Mouse (Mus musculus) T-helper 1 cell (primary cell): ENCODE results near the gene Alox12.

Experiments
- in situ Hi-C: fragments of 300-600 bp; cut with MboI, MseI; formaldehyde crosslinking; loops from one replicate; pipeline ENCODE4 v1.15.1; 2025; ENCODE audit warnings: high pct_unique_total_duplicates

The Alox12 gene

DNA sequence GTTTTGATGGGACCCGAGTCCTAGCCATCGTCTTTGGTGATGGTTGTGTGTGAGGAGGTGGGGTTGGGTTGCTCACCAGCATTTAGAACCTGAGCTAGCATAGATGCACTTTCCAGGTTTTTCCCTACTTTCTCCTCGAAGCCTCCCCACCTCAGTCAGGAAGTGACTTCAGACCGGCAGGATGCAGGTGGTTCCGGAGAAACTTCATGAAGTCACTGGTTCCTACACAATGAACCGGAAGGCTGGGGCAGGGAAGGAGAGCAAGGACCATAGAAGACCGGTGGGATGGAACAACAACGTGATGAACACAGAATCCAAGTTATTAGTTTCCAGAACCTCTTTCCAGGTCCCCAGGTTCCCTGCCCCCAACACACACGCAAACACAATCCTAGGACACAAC is 31.4 kb downstream of the Alox12 start:
- in situ Hi-C loops = no loop called here

DNA sequence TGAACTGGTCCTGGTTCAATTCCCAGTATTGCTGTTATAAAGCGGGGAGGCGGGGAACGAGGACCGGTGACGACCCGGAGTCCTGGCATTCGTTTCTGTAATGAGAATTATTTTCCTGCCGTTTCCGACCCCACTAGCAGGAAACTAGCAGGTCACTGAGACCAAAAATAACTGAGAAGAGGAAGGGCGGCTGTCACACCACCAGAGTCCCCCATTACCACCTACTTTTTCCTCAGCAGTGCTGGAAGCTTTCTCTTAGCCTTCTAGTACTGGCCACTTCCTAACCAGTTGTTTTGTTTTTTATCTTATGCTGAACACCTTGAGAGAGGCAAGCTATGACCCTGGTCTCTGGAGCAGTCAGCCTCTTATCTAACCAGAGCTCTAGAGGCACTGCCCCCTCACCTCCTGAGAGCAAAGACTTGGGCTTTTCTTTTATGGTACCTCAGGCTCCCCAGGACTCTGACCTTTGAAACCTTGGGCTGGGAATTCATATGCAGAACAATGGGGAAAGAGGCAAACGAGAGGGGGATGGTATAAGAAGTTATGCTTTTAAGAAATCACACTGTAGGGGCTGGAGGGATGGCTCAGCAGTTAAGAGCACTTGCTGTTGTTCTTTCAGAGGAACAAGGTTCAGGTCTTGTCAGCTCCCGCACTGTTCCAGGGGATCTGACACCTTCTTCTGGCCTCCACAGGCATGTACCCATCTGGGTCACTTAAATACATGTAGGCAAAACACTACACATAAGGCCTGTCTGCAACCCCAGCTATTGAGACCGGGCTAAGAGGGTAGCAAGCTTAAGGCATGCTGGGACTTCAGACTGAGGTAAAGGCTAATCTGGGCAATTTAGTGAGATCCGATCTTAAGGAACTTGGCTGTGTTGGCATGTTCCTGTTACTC is 33.3 kb downstream of the Alox12 start:
- in situ Hi-C loops = no loop called here

DNA sequence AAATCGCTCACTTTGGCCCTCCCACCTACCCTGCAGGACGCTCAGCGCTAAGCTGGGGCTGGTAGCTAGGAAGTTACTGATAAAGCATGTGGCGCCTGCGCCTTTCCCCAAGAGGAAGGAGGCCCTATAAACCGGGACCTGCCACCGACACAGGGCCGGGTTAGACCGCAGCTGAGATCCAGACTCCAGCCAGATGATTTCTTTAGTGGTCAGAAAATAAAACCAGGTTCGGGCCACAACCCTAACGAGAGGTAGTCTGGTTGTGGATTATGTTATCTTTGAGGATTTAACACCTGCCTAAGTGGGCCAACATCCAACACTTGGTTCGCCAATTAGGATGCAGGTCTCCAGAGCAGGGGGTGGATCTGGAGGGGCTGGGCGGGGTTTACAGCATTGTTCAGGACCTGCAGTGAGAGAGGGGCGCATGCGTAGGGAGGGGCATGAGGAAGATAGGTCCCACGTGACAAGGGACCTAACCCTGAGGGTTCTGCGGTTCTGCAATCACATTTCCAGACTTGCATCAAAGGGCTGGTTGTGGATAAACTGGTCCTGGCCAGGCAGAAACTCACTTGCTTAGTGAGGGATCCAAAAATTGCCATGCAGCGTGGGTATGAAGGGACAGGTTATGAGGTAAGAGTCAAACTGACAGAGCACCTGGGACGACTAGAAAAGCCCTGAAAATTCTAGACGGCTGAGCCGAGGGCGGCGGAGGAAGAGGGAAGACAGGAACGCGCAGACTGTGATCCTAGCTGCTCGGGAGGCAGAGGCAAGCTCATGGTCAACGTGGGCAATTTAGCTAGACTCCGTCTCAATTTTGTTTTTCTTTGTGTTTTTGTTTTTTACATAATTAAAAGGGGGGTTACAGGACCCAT is 34.2 kb downstream of the Alox12 start, which contains the start of gene Slc16a13:
Gene Slc16a13 (minus strand): TSS at position 334 of the 872 bp plus-strand sequence.
- in situ Hi-C loops = no loop called here

DNA sequence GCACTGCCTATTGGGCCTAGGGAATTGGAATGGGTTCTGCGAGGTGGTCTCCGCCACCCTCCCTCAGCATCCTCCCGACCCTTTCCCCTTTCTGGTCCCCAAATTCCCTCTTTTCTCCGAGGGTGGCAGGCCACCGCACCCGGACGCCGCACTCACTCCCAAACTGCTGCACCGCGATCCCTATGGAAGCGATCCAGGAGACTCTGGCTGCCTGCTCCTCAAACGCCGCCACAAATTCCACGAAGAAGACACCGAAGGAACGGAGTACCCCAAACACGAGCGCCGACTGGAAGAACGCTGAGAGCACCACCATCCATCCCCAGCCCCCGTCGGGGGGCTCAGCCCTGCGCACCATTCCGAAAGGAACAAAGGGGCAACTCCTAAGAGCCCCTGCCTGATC is 34.8 kb downstream of the Alox12 start:
- in situ Hi-C loops = no loop called here

DNA sequence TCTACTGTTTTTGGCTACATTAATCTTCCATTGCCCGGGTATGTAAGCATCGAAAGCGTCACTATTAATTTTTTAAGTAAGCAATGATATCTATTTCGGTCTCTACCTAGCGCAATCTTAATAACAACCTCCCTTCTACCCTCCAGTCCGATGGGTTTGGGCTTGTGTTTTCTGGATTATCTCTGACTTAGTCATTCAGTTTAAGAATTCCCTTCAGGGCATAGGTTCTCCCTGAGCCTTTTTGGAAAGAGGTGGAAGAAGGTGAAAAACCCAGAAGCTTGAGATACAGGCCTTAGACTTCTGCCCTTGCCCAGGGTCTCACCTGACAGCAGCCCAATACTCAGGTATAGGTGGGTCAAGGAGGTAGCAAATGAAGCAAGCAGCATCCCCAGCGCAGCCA is 35.3 kb downstream of the Alox12 start:
- in situ Hi-C loops = no loop called here

DNA sequence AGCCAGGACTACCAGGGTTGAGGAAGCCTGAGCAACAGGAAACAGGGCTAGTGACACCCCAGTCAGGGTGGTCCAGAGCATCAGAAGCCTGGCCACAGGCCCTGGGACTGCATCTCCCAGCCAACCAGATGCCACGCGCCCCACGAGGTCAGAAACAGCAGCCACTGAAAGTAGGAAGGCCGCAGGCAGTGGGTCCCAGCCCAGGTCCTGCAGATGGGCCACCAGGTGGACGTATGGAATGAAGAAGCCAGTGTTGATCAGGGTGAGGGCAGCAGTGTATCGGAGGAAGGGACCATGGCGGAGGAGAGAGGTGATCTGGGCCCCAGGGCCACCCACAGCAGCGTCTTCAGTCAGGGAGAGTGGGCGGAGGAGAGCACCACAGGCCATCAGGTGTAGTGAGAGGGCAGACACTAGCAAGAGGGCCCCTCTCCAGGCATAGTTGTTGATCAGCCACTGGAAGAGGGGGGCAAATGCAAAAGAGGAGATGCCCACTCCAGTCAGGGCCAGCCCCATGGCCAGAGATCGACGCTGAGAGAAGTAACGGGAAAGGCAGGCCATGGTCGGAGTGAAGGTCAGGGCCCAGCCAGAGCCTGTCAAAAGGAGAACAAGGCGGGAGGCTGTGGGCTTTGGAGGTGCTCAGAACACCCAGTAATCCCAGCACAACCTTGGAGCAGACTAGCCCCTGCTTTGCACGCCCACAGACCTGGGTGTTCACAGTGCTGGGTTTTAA is 36.2 kb downstream of the Alox12 start:
- in situ Hi-C loops = no loop called here

DNA sequence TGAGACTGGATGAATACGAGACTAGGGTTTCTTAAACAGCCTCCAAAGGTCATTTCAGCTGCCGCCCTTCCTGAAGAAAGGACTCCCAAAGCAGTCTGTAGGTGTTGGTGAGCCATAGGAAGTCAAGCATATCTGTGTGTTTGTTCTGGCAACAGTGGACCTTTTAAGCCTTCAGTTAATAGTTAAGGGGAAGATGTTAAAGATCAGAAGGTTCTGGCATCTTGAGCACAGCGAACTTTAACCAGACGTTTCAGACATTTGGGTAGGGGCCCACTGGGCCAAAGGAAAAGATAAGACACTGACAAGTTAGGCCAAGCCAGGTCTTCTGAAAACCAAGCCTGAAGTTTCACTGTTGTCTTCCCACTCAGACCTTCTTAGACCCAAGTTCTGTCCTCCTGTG is 37.1 kb downstream of the Alox12 start:
- in situ Hi-C loops = no loop called here

DNA sequence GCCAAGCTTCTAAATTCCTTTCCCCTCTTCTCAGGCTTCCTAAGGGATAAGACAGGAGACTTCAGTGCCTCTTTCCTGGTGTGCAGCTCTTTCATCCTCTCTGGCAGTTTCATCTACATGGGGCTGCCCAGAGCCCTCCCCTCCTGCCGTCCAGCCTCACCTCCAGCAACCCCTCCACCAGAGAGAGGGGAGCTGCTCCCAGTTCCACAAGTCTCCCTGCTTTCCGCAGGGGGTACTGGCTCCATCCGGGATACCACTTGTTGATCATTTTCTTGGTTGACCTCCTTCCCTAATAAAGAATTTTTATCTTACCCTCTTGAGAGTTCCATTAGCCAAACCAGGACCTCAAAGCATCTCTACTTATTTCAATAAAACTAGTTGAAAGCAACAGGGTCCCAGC is 39.0 kb downstream of the Alox12 start:
- in situ Hi-C loops = no loop called here

DNA sequence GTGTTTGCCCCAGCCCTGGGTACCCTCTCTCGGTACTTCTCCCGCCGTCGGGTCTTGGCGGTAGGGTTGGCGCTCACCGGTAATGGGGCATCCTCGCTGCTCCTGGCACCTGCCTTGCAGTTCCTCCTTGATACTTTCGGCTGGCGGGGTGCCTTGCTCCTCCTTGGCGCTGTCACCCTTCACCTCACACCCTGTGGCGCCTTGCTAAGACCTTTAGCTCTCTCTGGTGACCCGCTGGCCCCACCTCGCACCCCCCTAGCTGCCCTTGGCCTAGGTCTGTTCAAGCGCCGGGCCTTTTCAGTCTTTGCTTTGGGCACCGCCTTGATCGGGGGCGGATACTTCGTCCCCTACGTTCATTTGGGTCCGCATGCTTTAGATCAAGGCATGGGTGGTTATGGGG is 39.9 kb downstream of the Alox12 start:
- in situ Hi-C loops = no loop called here

DNA sequence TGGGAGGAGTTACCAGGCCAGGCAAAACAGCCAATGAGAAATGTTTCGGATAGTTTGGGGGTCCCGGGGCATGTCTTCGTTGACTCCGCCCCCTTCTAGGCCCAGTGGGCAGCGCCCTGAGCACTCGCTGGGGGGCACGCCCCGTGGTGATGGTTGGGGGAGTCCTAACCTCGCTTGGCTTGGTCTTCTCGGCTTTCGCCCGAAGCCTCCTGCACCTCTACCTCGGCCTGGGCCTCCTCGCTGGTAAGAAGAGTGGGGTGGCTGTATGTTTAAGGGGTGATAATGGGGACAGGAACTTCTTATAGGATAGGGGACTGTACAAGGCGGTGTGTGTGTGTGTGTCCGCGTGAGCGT is 40.3 kb downstream of the Alox12 start:
- in situ Hi-C loops = no loop called here

DNA sequence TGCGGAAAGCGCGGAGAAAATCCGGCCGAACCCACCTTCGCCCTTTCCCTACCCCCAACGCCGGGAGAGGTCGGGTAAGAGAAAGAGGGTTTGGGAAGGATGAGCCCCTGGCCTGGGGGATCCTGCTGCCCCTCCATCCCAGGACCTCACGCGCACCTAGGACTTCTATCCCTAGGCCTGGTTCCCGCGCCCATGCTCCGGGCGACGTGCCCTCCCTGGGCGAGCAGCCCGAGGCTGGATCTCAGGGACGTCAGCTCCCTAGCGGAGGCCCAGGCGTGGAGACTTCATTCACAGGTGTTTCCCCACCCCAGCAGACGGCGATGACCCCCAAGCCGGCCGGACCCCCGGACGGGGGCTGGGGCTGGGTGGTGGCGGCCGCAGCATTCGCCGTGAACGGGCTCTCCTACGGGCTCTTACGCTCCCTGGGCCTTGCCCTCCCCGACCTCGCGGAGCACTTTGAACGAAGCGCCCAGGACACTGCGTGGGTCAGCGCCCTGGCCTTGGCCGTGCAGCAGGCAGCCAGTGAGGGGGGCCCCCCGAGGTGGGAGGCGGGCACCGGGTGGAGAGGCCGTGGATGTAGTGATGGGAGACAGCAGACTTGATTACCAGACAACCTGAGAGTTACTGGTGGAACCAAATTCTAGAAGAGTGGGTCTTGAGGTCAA is 40.8 kb downstream of the Alox12 start:
- in situ Hi-C loops = no loop called here

DNA sequence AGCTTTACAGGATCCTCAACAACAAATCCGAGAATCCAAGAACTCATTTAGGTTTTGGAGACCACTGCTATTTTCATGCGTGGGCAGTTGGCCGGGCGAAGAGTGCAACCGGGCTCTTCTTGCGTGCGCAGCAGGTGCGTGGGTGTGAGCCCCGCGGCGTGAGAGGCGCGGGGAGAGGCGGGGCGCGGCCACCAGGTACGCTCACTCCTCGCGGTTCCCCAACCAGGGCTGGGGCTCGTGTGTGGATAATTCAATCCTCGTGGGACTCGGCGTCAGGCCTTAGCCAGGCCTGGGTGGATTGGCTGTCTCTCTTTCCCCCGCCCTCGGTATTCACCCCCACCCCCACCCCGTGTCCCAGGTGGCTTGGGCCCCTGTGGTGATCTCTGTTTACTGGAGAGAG is 41.4 kb downstream of the Alox12 start:
- in situ Hi-C loops = no loop called here

DNA sequence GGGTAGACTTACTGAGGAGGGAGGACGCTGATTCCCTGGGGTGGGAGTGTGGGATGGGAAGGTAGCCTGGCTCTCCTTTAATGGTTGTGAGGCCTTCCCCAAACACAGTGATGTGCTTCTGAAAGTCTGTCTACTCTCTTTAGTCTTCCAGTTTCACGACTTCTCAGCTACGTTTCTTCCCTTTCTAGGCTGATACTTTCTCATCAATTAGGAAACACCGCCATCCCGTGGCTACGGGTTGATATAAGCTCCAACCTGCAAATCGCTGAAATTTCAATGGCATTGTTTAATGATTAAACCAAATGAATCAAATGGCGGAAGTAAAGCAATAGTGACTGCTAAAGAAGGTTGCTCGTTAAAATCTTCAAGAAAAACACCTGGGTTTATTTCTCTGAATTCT is 42.3 kb downstream of the Alox12 start:
- in situ Hi-C loops = no loop called here

DNA sequence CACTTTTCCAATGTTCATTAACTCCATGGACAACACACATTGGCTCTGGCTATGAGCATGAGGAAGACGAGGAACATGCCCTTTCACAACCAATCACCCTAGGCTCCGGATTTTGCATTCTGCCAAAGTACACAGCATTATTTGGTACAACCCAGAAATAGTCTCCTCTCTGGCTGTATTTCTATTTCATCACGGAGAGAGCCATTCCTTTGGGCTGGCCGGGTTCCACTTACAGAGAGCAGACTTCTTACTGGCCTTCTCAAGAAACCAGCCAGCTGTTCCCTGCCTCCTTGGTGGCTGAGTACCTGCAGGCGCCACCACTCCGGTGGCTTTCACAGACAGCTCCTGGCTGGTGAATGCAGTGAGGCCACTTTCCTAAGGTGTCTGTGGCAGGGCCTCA is 42.7 kb downstream of the Alox12 start, which contains the start of gene Slc16a11:
Gene Slc16a11 (plus strand): TSS at position 330 of the 400 bp plus-strand sequence.
- in situ Hi-C loops = no loop called here

DNA sequence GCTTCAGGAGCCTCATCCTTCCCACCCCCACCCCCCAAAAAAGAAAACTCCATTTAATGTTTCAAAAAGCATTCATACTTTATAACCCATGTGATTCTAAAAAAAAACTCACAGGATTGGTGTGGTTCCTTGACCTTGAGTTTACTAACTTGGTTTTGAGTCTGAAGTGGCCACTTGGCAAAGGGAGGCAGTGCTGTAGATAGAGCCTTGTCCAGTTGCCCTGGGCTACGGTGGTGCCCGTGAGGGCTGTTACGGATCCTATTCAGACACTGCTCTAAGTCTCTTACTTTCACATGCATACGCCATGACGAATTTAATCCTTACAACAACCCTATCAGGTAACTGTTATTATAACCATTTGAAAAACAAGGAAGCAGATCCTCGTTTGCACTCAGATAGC is 43.2 kb downstream of the Alox12 start:
- in situ Hi-C loops = no loop called here

DNA sequence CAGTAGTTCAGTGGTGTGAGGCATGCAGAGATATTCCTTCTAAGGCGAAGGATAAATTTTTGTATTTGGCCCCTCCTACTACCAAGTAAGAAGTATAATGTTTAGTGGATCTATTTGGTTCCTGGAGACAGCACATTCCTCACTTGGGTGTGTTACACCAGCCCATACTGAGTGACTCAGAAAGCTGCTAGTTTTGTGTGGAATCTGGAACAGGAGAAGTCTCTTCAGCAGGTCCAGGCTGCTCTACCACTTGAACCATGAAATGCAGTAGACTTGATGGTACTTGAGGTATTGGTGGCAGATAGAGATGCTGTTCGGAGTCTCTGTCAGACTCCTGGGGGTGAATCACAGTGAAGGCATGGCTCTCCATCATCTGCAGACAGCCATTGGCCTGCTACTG is 44.5 kb downstream of the Alox12 start:
- in situ Hi-C loops = no loop called here

DNA sequence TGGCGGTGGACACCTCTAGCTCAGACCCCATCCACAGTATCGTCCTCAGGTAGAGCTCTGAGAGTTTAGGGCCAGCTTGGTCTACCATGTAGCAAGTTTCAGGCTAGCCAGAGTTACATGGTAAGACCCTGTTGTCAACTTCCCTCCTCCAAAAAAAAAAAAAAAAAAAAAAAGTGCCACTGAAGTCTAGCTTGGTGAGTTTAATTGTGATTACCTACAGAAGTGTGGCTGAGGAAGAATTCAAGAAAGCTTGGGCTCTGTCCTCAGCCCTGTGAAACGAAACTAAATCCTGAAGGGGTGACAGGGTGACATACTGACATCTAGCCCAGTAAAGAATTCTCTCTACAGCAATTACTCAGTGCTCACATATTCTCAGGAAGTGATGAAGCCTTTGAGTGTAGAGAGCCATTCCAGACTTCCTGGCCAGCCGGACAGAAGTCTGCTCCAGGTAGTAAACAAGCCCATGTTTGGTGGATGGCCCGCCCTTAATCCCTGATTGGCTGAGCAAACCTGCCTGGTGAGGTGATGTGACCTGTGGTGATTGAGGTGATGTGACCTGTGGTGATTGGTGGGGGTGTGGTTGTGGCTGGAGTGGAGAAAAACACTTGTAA is 46.3 kb downstream of the Alox12 start:
- in situ Hi-C loops = no loop called here

DNA sequence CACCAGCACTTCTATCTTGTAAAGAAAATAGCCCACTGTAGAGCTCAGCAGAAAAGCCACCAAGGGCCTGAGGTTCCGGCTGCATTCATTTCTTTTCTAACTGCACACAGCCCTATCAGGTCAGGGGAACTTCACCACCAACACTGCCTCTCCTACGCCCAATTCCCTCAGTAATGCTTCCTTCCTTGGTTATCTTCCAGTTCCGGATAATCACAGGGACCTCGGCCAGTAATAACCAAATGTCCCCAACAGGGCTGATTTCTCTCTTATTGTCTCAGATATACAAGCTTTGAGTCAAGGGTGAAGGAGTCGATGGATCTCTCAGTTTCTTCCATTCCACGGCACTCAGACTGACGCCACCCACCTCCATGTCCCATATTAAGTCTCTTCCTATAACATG is 47.9 kb downstream of the Alox12 start:
- in situ Hi-C loops = no loop called here

DNA sequence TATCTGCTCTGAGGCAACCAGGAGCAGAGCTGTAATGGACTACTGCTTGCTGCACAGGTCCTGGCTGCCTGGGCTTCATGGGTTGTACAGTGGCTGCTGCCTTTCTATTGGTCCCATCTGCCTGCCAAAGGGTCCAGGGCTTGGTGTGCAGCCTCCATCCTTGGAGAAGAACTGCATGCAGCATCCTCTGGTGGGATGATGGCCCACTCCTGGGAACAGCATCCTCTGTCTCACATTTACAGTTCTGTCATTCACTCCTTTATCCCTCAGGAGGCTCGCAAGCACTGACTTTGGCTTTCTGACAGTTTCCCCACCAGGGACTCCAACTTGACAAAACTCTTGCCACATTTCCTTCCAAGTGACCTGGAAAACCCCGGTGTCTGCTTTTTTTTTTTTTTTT is 48.4 kb downstream of the Alox12 start:
- in situ Hi-C loops = no loop called here

DNA sequence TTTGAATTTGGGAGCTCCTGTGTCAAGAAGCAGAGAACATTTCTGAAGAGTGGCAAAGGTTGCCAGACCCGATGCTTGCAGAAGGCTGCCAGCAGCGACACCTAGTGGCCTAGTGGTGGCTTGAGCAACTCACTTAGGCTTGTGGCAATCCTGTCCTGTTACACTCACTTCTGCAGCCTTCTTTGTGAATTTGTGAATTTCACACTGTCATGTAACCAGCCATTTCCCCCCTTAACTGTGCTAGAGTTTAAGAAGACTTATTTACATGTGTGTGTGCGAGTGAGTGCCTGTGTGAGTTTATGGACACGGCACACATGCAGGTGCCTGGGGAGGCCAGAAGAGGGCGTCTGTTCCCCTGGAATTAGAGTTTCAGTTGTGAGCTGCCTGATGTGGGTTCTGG is 53.5 kb downstream of the Alox12 start:
- in situ Hi-C loops = loop anchor here (5.0 kb wide), 1 partner anchor 149 kb away; the partner anchor contains the start of gene Asgr1
